Mouse (Mus musculus) neural tube, embryonic 13.5 days (tissue): Measurements from ENCODE around the gene Olfr357. TPM values are rescaled to one million over a fixed set of nuclear protein-coding genes. Genes with fewer than 3 reads are reported as not detected.

ENCODE experiments used
- ATAC-seq: fragments of 200-750 bp; cut with Nextera tagmentation; 2 replicates; pipeline ENCODE4 v1.8.0; 2017; ENCODE audit warnings: low read depth, mild to moderate bottlenecking, moderate TSS enrichment, moderate library complexity
- H3K27ac ChIP-seq: fragments of 300-500 bp; sonication (generic); replicated peaks from 2 replicates; pipeline ENCODE4 v1.5.1; 2015; ENCODE audit warnings: moderate library complexity, mild to moderate bottlenecking, inconsistent platforms
- H3K27me3 ChIP-seq: fragments of 300-500 bp; sonication (generic); 2 replicates; pipeline ENCODE4 v1.6.1; 2015; ENCODE audit warnings: mild to moderate bottlenecking, inconsistent platforms
- H3K36me3 ChIP-seq: fragments of 300-500 bp; sonication (generic); 2 replicates; pipeline ENCODE4 v1.6.1; 2015; ENCODE audit warnings: mild to moderate bottlenecking, inconsistent platforms
- H3K4me1 ChIP-seq: fragments of 300-500 bp; sonication (generic); replicated peaks from 2 replicates; pipeline ENCODE4 v1.6.1; 2015; ENCODE audit warnings: inconsistent platforms
- H3K4me2 ChIP-seq: fragments of 300-500 bp; sonication (generic); 2 replicates; pipeline ENCODE4 v1.6.1; 2015; ENCODE audit warnings: inconsistent platforms, mild to moderate bottlenecking, moderate library complexity
- H3K4me3 ChIP-seq: fragments of 300-500 bp; sonication (generic); 2 replicates; pipeline ENCODE4 v1.5.1; 2015; ENCODE audit warnings: mild to moderate bottlenecking, inconsistent platforms
- H3K9ac ChIP-seq: fragments of 300-500 bp; sonication (generic); 2 replicates; pipeline ENCODE4 v1.6.1; 2015; ENCODE audit warnings: moderate library complexity, mild to moderate bottlenecking, inconsistent platforms
- H3K9me3 ChIP-seq: fragments of 300-500 bp; sonication (generic); 2 replicates; pipeline ENCODE4 v1.6.1; 2016; ENCODE audit warnings: inconsistent platforms
- WGBS: fragments of 180-500 bp; shearing (Covaris S2); methylation state at CpG from one replicate; pipeline ENCODE4 v1.1.7; 2015; 5-methylcytosine and 5-hydroxymethylcytosine counted together
- polyA plus RNA-seq: library from polyadenylated mRNA; unstranded; fragments of >200 nt; fragmentation: Nextera tagmentation; extraction: Ambion mirVana; gene quantifications from 2 replicates; pipeline ENCODE4 v1.2.1, GENCODE M21; 2015

The Olfr357 gene
- not detected in 2 replicates for polyA plus RNA-seq

DNA sequence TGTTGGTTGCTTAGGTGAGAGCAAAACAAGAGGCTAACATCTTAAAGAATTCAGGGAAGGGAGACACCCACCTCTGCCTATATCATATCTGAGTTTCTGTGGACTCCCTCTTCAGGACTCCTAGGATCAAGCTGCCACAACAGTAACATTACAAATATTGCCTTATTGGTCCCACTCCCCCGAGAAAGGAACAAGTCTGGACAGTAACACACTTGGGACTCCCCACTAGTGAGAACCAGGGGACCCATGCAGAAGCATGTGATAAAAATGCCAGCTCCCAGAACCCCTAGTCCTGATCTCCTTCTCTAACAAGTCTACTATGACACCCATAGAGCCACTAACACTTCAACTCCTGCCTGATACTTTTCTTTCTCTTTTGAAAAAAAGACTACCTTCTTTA is at the start of gene Olfr357:
TSS of gene Olfr357 (plus strand) at position 301 of the 400 bp plus-strand sequence.
- H3K9me3 ChIP-seq: peaks cover 20% of the 10 kb centered on the region
- H3K4me1 ChIP-seq: no peaks in the 10 kb centered on the region
- no peak within 1 kb of the TSS for H3K4me3 ChIP-seq
- H3K36me3 ChIP-seq: no peaks in the 10 kb centered on the region
- no peak within 1 kb of the TSS for H3K4me2 ChIP-seq
- 53% methylated on average over 1 of the region's 1 CpGs for WGBS
- H3K9ac ChIP-seq: no peak within 1 kb of the TSS
- H3K27me3 ChIP-seq: no peaks in the 10 kb centered on the region
- ATAC-seq: no peak
- H3K27ac ChIP-seq: no peak within 1 kb of the TSS

DNA sequence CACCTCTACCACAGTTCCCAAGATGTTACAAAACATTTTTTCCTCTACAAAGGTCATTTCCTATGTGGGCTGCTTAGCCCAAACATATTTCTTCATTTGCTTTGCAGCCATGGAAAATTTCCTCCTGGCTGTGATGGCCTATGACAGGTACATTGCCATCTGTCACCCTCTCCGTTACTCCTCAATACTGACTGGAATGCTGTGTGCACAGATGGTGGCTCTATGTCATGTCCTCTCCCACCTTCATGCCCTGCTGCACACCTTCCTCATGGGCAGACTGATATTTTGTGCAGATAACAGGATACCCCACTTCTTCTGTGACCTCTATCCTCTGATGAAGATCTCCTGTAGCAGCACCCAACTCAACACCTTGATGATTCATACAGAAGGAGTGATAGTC is 3.4 kb downstream of the Olfr357 start:
- no peak overlapping the region for H3K4me3 ChIP-seq
- WGBS: 78% methylated on average over 1 of the region's 1 CpGs

DNA sequence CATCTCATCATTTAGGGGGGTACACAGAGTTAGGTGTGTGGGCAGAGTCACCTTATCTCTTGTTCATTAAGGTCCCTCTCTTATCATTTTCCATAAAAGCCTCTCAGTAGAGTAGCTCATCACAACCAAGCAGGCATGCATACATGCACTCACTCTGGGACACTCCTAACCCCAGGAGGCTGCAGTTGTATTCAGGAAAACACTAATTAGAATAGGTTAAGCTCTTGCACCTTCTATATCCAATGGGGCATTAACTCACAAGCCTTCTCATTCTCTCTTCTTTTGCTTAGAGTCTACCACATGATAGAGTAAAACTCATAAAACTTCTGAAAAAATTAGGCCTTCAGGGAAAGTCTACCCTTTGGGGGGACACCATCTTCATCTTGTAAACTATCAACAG is 15.6 kb downstream of the Olfr357 start, which contains the start of gene Olfr358:
TSS of gene Olfr358 (minus strand) at position 101 of the 400 bp plus-strand sequence.
- no peak within 1 kb of the TSS for H3K27ac ChIP-seq
- no peaks in the 10 kb centered on the region for H3K36me3 ChIP-seq
- H3K4me1 ChIP-seq: no peaks in the 10 kb centered on the region
- no peak for ATAC-seq
- no peak within 1 kb of the TSS for H3K9ac ChIP-seq
- no peak within 1 kb of the TSS for H3K4me2 ChIP-seq
- H3K4me3 ChIP-seq: no peak within 1 kb of the TSS
- H3K9me3 ChIP-seq: peaks cover 23% of the 10 kb centered on the region; the same call in 1 of the 2 replicates
- H3K27me3 ChIP-seq: no peaks in the 10 kb centered on the region

More for the DNA sequence above, 3.4 kb downstream of the Olfr357 start:
- no peaks in the 10 kb centered on the region for H3K4me1 ChIP-seq
- no peak overlapping the region for H3K9ac ChIP-seq
- no peaks in the 10 kb centered on the region for H3K27me3 ChIP-seq
- no peak for ATAC-seq
- H3K36me3 ChIP-seq: no peaks in the 10 kb centered on the region
- H3K9me3 ChIP-seq: peaks cover 20% of the 10 kb centered on the region
- H3K4me2 ChIP-seq: no peak overlapping the region
- no peak overlapping the region for H3K27ac ChIP-seq

Other genes starting within 250 kb of the Olfr357 start
- not detected in 2 replicates for gene Olfr348, start 209.6 kb upstream of the Olfr357 start, polyA plus RNA-seq
- gene Olfr50, start 203.3 kb upstream of the Olfr357 start, polyA plus RNA-seq: not detected in 2 replicates
- gene Olfr3, start 176.8 kb upstream of the Olfr357 start, polyA plus RNA-seq: not detected in 2 replicates
- gene Olfr350, start 147.5 kb upstream of the Olfr357 start, polyA plus RNA-seq: not detected in 2 replicates
- not detected in 2 replicates for gene Olfr351, start 131.2 kb upstream of the Olfr357 start, polyA plus RNA-seq
- gene Olfr352, start 125.4 kb upstream of the Olfr357 start, polyA plus RNA-seq: not detected in 2 replicates
- not detected in 2 replicates for gene Olfr353, start 100.9 kb upstream of the Olfr357 start, polyA plus RNA-seq
- gene Olfr354, start 88.1 kb upstream of the Olfr357 start, polyA plus RNA-seq: not detected in 2 replicates
- gene Olfr355, start 64.9 kb upstream of the Olfr357 start, polyA plus RNA-seq: not detected in 2 replicates
- gene Olfr356, start 56.7 kb upstream of the Olfr357 start, polyA plus RNA-seq: not detected in 2 replicates
- not detected in 2 replicates for gene Olfr358, start 15.5 kb downstream of the Olfr357 start, polyA plus RNA-seq
- not detected in 2 replicates for gene Olfr360, start 71.9 kb downstream of the Olfr357 start, polyA plus RNA-seq
- not detected in 2 replicates for gene Olfr361, start 95.5 kb downstream of the Olfr357 start, polyA plus RNA-seq
- not detected in 2 replicates for gene Olfr362, start 124.1 kb downstream of the Olfr357 start, polyA plus RNA-seq
- not detected in 2 replicates for gene Olfr364-ps1, start 145.5 kb downstream of the Olfr357 start, polyA plus RNA-seq
- not detected in 2 replicates for gene Olfr365, start 194.4 kb downstream of the Olfr357 start, polyA plus RNA-seq
- gene Olfr366, start 217.7 kb downstream of the Olfr357 start, polyA plus RNA-seq: not detected in 2 replicates